Mouse (Mus musculus) stomach, postnatal 0 days (tissue): ENCODE data around the gene Adamts17. TPM values are rescaled to one million over a fixed set of nuclear protein-coding genes. Genes with fewer than 3 reads are reported as not detected.

ENCODE experiments used
- ATAC-seq: fragments of 200-750 bp; cut with Nextera tagmentation; 2 replicates; pipeline ENCODE4 v1.8.0; 2017; ENCODE audit not compliant: low FRiP score, low TSS enrichment
- DNase-seq: peaks from one replicate; pipeline ENCODE4 v3.0.0-alpha.2; 2016; ENCODE audit warnings: low spot score
- H3K27ac ChIP-seq: fragments of 300-500 bp; sonication (generic); replicated peaks from 2 replicates; pipeline ENCODE4 v1.5.1; 2014; ENCODE audit warnings: mild to moderate bottlenecking, control low read depth
- H3K27me3 ChIP-seq: fragments of 300-500 bp; sonication (generic); 2 replicates; pipeline ENCODE4 v1.6.1; 2014; ENCODE audit warnings: low read length; ENCODE audit not compliant: control insufficient read depth, insufficient read depth
- H3K36me3 ChIP-seq: fragments of 300-500 bp; sonication (generic); 2 replicates; pipeline ENCODE4 v1.6.1; 2014; ENCODE audit warnings: low read length, mixed read lengths; ENCODE audit not compliant: control insufficient read depth, insufficient read depth
- H3K4me1 ChIP-seq: fragments of 300-500 bp; sonication (generic); replicated peaks from 2 replicates; pipeline ENCODE4 v1.6.1; 2014; ENCODE audit warnings: antibody characterized with exemption; ENCODE audit not compliant: control insufficient read depth, insufficient read depth
- H3K4me2 ChIP-seq: fragments of 300-500 bp; sonication (generic); replicated peaks from 2 replicates; pipeline ENCODE4 v1.6.1; 2014; ENCODE audit warnings: low read depth, mild to moderate bottlenecking, control low read depth, moderate library complexity
- H3K4me3 ChIP-seq: fragments of 300-500 bp; sonication (generic); 2 replicates; pipeline ENCODE4 v1.5.1; 2014; ENCODE audit warnings: low read depth, low read length, control low read depth
- H3K9ac ChIP-seq: fragments of 300-500 bp; sonication (generic); 2 replicates; pipeline ENCODE4 v1.6.1; 2014; ENCODE audit warnings: mild to moderate bottlenecking, low read length, control low read depth, mixed read lengths
- H3K9me3 ChIP-seq: fragments of 300-500 bp; sonication (generic); 2 replicates; pipeline ENCODE4 v1.6.1; 2016; ENCODE audit warnings: low read length; ENCODE audit not compliant: control insufficient read depth
- CTCF ChIP-seq: IDR thresholded peaks from 2 replicates; pipeline ENCODE4 v1.5.1; 2016; ENCODE audit warnings: antibody characterized with exemption, low read depth, mild to moderate bottlenecking, moderate library complexity
- EP300 ChIP-seq: optimal IDR thresholded peaks from 2 replicates; pipeline ENCODE3; 2016; ENCODE audit warnings: antibody characterized with exemption
- WGBS: fragments of 180-500 bp; shearing (Covaris S2); extraction: QIAGEN DNeasy Blood & Tissue Kit; methylation state at CpG from one replicate; pipeline ENCODE4 v1.1.7; 2014; 5-methylcytosine and 5-hydroxymethylcytosine counted together
- polyA plus RNA-seq: library from polyadenylated mRNA; unstranded; fragments of >200 nt; fragmentation: Nextera tagmentation; extraction: Ambion mirVana; gene quantifications from 2 replicates; pipeline ENCODE4 v1.2.1, GENCODE M21; 2015

Gene Adamts17
- polyA plus RNA-seq, 1 experiment from 2014 or later = 2.4 TPM

DNA sequence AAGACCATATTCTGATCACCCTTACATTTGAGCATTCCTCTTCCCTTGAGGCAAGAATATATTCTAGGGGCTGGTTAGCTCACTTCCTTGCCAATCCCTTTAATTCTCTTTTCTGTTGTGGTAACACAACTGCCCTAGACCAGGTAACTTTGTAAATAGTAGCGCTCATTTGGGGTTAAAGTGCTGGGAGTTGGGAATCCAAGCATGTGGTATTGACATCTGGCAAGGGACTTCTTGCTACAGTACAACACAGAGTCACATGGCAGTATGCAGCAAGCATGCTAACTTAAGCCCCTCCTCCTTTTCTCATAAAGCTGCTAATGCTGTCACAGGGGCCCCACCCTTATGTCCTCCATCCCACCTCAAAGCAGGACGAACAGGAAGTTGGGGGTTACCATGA, 97.4 kb downstream of the Adamts17 start:
- Histone ChIP-seq H3K36me3 (no peaks in the 10 kb centered on the region), H3K4me1 (0 out of 2 replicates have a peak, but pooled peaks cover 2% of the 10 kb centered on the region), H3K4me2 (no peak overlapping the region), H3K9ac (no peak overlapping the region), H3K4me3 (no peak overlapping the region), H3K27me3 (no peaks in the 10 kb centered on the region), H3K9me3 (no peaks in the 10 kb centered on the region), H3K27ac (no peak overlapping the region)
- ATAC-seq (no peak), DNase-seq (no peak)
- TF ChIP-seq CTCF (no peak), EP300 (no peak)
- 61% methylated on average over 2 of the region's 2 CpGs for WGBS

DNA sequence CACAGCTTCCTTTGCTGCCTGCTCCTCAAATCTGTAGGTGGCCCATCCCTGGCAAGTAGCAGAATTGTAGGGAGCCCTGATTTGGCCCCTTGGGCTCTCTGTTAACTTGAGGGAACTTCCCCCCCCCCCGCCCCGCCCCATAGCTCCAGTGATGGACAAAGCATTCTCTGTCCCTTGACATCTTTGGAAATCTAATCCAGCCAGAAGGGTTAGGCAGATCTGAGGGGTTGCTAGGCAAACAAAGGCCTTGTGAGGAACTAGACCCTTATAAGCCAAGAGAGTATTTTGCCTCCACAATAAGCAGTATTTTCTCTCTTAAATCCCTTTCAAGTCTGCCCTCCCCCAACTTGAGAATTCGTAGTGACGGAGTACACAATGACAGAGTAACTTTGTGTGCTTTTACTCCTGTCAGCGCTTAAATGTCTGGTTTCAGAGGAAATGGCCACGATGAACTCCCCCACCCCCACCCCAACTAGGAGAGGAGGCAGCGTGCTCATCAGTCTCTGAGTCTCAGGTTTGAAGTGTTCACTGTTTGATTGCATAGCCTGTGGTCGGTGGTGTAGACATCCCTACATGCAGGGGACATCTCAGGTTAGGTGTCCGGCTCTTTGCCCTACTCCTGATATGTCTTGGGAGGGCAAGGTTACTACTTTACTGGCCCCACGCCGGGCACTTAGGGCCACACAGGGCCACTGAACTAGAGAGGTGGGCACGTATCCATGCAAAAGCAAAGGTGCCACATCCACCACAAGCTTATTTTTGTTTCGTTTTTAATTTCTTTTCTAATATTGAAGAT, 99.7 kb downstream of the Adamts17 start:
- no peak for TF ChIP-seq EP300
- no peak for TF ChIP-seq CTCF
- ATAC-seq (no peak), DNase-seq (no peak)
- Histone ChIP-seq H3K4me1 (no peaks in the 10 kb centered on the region), H3K27ac (no peak overlapping the region), H3K27me3 (no peaks in the 10 kb centered on the region), H3K9me3 (no peaks in the 10 kb centered on the region), H3K4me2 (no peak overlapping the region), H3K9ac (no peak overlapping the region), H3K36me3 (no peaks in the 10 kb centered on the region), H3K4me3 (no peak overlapping the region)
- WGBS = 70% methylated on average over 13 of the region's 13 CpGs

DNA sequence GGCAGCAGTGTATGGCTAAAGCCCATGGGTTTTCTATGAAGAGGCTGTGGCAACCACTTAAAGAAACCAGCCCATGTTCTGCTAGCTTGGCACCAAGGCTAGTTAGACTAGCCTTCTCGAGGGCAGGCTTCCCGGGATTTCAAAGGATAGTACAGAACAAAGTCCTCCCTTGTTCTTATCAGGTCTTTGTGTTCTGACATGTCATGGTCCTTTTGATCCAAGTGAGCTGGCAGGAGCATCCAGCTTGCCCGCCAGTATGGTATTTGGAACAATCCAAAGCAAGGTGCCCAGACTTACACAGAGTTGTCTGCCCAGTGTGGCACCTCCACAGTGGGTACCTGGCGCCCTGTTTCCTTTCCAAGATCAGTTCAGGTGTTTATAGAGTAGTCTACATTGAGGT, 101.2 kb downstream of the Adamts17 start:
- no peak for DNase-seq
- Histone ChIP-seq H3K4me2 (no peak overlapping the region), H3K27ac (no peak overlapping the region), H3K9ac (no peak overlapping the region), H3K9me3 (no peaks in the 10 kb centered on the region), H3K4me1 (no peaks in the 10 kb centered on the region), H3K36me3 (no peaks in the 10 kb centered on the region), H3K4me3 (no peak overlapping the region), H3K27me3 (no peaks in the 10 kb centered on the region)
- WGBS = 80% methylated on average over 4 of the region's 4 CpGs
- TF ChIP-seq CTCF (no peak), EP300 (no peak)
- ATAC-seq = no peak

DNA sequence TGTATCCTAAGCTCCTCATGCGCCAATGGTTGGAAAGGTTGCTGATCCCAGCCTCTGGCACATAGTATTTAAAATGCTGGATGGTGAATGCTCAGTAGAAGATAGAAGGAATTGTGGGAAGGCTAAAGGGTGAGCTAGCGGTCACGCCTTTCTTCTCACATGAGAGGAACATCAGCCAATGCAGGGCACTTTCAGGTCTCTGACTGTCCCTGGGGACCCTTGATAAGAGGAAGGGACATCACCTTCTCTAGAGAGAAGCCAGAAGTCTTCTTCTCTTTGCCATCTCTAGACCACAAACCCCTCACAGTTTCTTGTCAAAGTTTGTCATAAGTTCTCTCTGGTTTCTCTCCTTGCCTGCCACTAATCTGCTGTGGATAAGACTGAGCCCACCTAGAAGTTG, 109.5 kb downstream of the Adamts17 start:
- no peak for TF ChIP-seq EP300
- TF ChIP-seq CTCF = no peak
- no peak for ATAC-seq

GRCm38 (mm10) chr7:66952921-66953320, 113.4 kb downstream of the Adamts17 start:
- H3K9me3 ChIP-seq = no peaks in the 10 kb centered on the region
- no peak for DNase-seq
- H3K4me3 ChIP-seq = no peak overlapping the region
- no peak overlapping the region for H3K4me2 ChIP-seq
- H3K36me3 ChIP-seq = no peaks in the 10 kb centered on the region
- no peaks in the 10 kb centered on the region for H3K27me3 ChIP-seq
- no peak for TF ChIP-seq EP300
- TF ChIP-seq CTCF = no peak
- 0 out of 2 replicates have a peak, but pooled peaks cover 2% of the 10 kb centered on the region for H3K4me1 ChIP-seq
- H3K27ac ChIP-seq = no peak overlapping the region
- 97% methylated on average over 3 of the region's 3 CpGs for WGBS
- ATAC-seq = no peak
- no peak overlapping the region for H3K9ac ChIP-seq

More for the DNA sequence above, 109.5 kb downstream of the Adamts17 start:
- Histone ChIP-seq H3K9me3 (no peaks in the 10 kb centered on the region), H3K36me3 (no peaks in the 10 kb centered on the region), H3K4me3 (no peak overlapping the region), H3K27ac (no peak overlapping the region), H3K4me1 (no peaks in the 10 kb centered on the region), H3K27me3 (no peaks in the 10 kb centered on the region), H3K4me2 (no peak overlapping the region), H3K9ac (no peak overlapping the region)
- 92% methylated on average over 3 of the region's 3 CpGs for WGBS
- DNase-seq = no peak

DNA sequence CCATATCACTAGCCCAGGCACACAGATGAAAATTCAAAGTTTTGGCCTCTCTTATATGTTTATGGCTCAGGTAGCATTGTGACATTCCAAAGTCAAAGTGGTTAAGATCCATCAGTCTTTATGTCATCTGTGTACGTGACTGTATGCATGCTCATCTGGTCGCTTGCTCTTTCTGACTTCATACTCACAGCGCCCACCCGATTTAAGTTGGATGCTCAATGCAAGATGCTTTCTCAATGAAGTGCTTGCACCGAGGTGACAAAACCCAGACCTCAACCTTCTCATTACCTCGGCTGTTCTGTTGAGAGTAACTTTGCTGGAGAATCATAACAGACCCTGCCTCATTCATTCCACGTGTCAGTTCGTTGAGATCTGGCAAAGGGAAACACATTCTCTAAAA, 114.5 kb downstream of the Adamts17 start:
- TF ChIP-seq CTCF = no peak
- Histone ChIP-seq H3K27ac (no peak overlapping the region), H3K4me1 (0 out of 2 replicates have a peak, but pooled peaks cover 2% of the 10 kb centered on the region), H3K4me2 (no peak overlapping the region), H3K9me3 (no peaks in the 10 kb centered on the region), H3K9ac (no peak overlapping the region), H3K27me3 (no peaks in the 10 kb centered on the region), H3K4me3 (no peak overlapping the region), H3K36me3 (no peaks in the 10 kb centered on the region)
- ATAC-seq (no peak), DNase-seq (no peak)
- WGBS = 50% methylated on average over 8 of the region's 8 CpGs
